Mouse (Mus musculus): ENCODE measurements around the gene Mab21l1. TPM values are rescaled to one million over a fixed set of nuclear protein-coding genes. Genes with fewer than 3 reads are reported as not detected.

Gene Mab21l1
- polyA plus RNA-seq, 1 experiment from 2014 or later: 92.8 TPM

- H3K9me3 ChIP-seq (ENCODE audit: control insufficient read depth, low read length): no peaks in the 10 kb centered on the region
- 87% methylated on average over 6 of the region's 6 CpGs for WGBS
- H3K36me3 ChIP-seq (ENCODE audit: control insufficient read depth, insufficient read depth, low read length): no peaks in the 10 kb centered on the region
- H3K4me2 ChIP-seq: no peak overlapping the region
- H3K4me3 ChIP-seq (ENCODE audit: low read depth, low read length): no peak overlapping the region
- no peak overlapping the region for H3K9ac ChIP-seq (ENCODE audit: low read length)
- no peak overlapping the region for H3K27ac ChIP-seq (ENCODE audit: low read depth, low read length)
- no peak for ATAC-seq (ENCODE audit: low FRiP score)
- H3K4me1 ChIP-seq (ENCODE audit: control insufficient read depth, insufficient read depth, low read length): no peaks in the 10 kb centered on the region
- DNase-seq (ENCODE audit: low spot score, missing footprints): no peak
- no peaks in the 10 kb centered on the region for H3K27me3 ChIP-seq (ENCODE audit: control insufficient read depth, insufficient read depth, low read length)
Observed at GRCm38 (mm10) chr3:55816638-55817375, 34.5 kb downstream of the Mab21l1 start.

GRCm38 (mm10) chr3:55818082-55818481 lies 35.8 kb downstream of the Mab21l1 start:
- H3K4me2 ChIP-seq: no peak overlapping the region
- WGBS: 93% methylated on average over 2 of the region's 2 CpGs
- no peak for ATAC-seq (ENCODE audit: low FRiP score)

GRCm38 (mm10) chr3:55819598-55819997 lies 37.3 kb downstream of the Mab21l1 start:
- ATAC-seq (ENCODE audit: low FRiP score): no peak
- Histone ChIP-seq H3K9ac (ENCODE audit: low read length) (no peak overlapping the region), H3K27ac (ENCODE audit: low read depth, low read length) (no peak overlapping the region)

More at GRCm38 (mm10) chr3:55818082-55818481, 35.8 kb downstream of the Mab21l1 start:
- no peak overlapping the region for H3K27ac ChIP-seq (ENCODE audit: low read depth, low read length)
- no peaks in the 10 kb centered on the region for H3K36me3 ChIP-seq (ENCODE audit: control insufficient read depth, insufficient read depth, low read length)
- H3K27me3 ChIP-seq (ENCODE audit: control insufficient read depth, insufficient read depth, low read length): no peaks in the 10 kb centered on the region
- no peak for DNase-seq (ENCODE audit: low spot score, missing footprints)
- no peaks in the 10 kb centered on the region for H3K9me3 ChIP-seq (ENCODE audit: control insufficient read depth, low read length)
- no peak overlapping the region for H3K4me3 ChIP-seq (ENCODE audit: low read depth, low read length)
- H3K4me1 ChIP-seq (ENCODE audit: control insufficient read depth, insufficient read depth, low read length): no peaks in the 10 kb centered on the region
- H3K9ac ChIP-seq (ENCODE audit: low read length): no peak overlapping the region

GRCm38 (mm10) chr3:55824864-55825263 lies 42.6 kb downstream of the Mab21l1 start:
- no peaks in the 10 kb centered on the region for H3K36me3 ChIP-seq (ENCODE audit: control insufficient read depth, insufficient read depth, low read length)
- DNase-seq (ENCODE audit: low spot score, missing footprints): no peak
- H3K4me2 ChIP-seq: no peak overlapping the region
- WGBS: 87% methylated on average over 3 of the region's 3 CpGs
- H3K27ac ChIP-seq (ENCODE audit: low read depth, low read length): no peak overlapping the region
- no peak for ATAC-seq (ENCODE audit: low FRiP score)
- H3K9me3 ChIP-seq (ENCODE audit: control insufficient read depth, low read length): no peaks in the 10 kb centered on the region
- no peak overlapping the region for H3K4me3 ChIP-seq (ENCODE audit: low read depth, low read length)
- H3K27me3 ChIP-seq (ENCODE audit: control insufficient read depth, insufficient read depth, low read length): no peaks in the 10 kb centered on the region
- peaks cover 4% of the 10 kb centered on the region; the same call in 1 of the 2 replicates for H3K4me1 ChIP-seq (ENCODE audit: control insufficient read depth, insufficient read depth, low read length)
- no peak overlapping the region for H3K9ac ChIP-seq (ENCODE audit: low read length)

More at GRCm38 (mm10) chr3:55819598-55819997, 37.3 kb downstream of the Mab21l1 start:
- Histone ChIP-seq H3K27me3 (ENCODE audit: control insufficient read depth, insufficient read depth, low read length) (no peaks in the 10 kb centered on the region), H3K4me2 (no peak overlapping the region), H3K4me1 (ENCODE audit: control insufficient read depth, insufficient read depth, low read length) (no peaks in the 10 kb centered on the region), H3K36me3 (ENCODE audit: control insufficient read depth, insufficient read depth, low read length) (no peaks in the 10 kb centered on the region), H3K4me3 (ENCODE audit: low read depth, low read length) (no peak overlapping the region), H3K9me3 (ENCODE audit: control insufficient read depth, low read length) (no peaks in the 10 kb centered on the region)
- DNase-seq (ENCODE audit: low spot score, missing footprints): no peak

- no peaks in the 10 kb centered on the region for H3K36me3 ChIP-seq (ENCODE audit: control insufficient read depth, insufficient read depth, low read length)
- DNase-seq (ENCODE audit: low spot score, missing footprints) (no peak), ATAC-seq (ENCODE audit: low FRiP score) (no peak)
- no peak overlapping the region for H3K4me3 ChIP-seq (ENCODE audit: low read depth, low read length)
- H3K9ac ChIP-seq (ENCODE audit: low read length): no peak overlapping the region
- no peaks in the 10 kb centered on the region for H3K27me3 ChIP-seq (ENCODE audit: control insufficient read depth, insufficient read depth, low read length)
- H3K4me2 ChIP-seq: no peak overlapping the region
- peaks cover 4% of the 10 kb centered on the region; the same call in 1 of the 2 replicates for H3K4me1 ChIP-seq (ENCODE audit: control insufficient read depth, insufficient read depth, low read length)
- H3K9me3 ChIP-seq (ENCODE audit: control insufficient read depth, low read length): no peaks in the 10 kb centered on the region
- no peak overlapping the region for H3K27ac ChIP-seq (ENCODE audit: low read depth, low read length)
- WGBS: 71% methylated on average over 10 of the region's 10 CpGs
Observed at GRCm38 (mm10) chr3:55828481-55829256, 46.4 kb downstream of the Mab21l1 start.

GRCm38 (mm10) chr3:55830226-55830625 lies 47.9 kb downstream of the Mab21l1 start:
- Histone ChIP-seq H3K9ac (ENCODE audit: low read length) (no peak overlapping the region), H3K27me3 (ENCODE audit: control insufficient read depth, insufficient read depth, low read length) (no peaks in the 10 kb centered on the region), H3K4me2 (no peak overlapping the region), H3K27ac (ENCODE audit: low read depth, low read length) (no peak overlapping the region), H3K36me3 (ENCODE audit: control insufficient read depth, insufficient read depth, low read length) (no peaks in the 10 kb centered on the region), H3K4me1 (ENCODE audit: control insufficient read depth, insufficient read depth, low read length) (peaks cover 4% of the 10 kb centered on the region; the same call in 1 of the 2 replicates), H3K9me3 (ENCODE audit: control insufficient read depth, low read length) (no peaks in the 10 kb centered on the region), H3K4me3 (ENCODE audit: low read depth, low read length) (no peak overlapping the region)
- ATAC-seq (ENCODE audit: low FRiP score) (peak; percentile 69; the same call in 1 of the 2 replicates), DNase-seq (ENCODE audit: low spot score, missing footprints) (no peak)
- WGBS: 82% methylated on average over 5 of the region's 5 CpGs

Measured in midbrain, embryonic 11.5 days (tissue).